Mouse (Mus musculus) cerebellum, adult 2 months (tissue): Measurements from ENCODE around the gene Inmt.

Experiments
- CTCF ChIP-seq: fragments of 200-500 bp; IDR thresholded peaks from 2 replicates; pipeline ENCODE4 v1.5.1; 2011; ENCODE audit warnings: low read depth, mild to moderate bottlenecking, control low read depth, low read length, moderate library complexity, borderline replicate concordance; ENCODE audit not compliant: insufficient read depth
- POLR2A ChIP-seq: fragments of 200-500 bp; IDR thresholded peaks from 2 replicates; pipeline ENCODE4 v1.6.1; 2011; ENCODE audit warnings: low read length, control low read depth, borderline replicate concordance; ENCODE audit not compliant: insufficient read depth

GRCm38 (mm10) chr6:55173941-55174349, 898 bp downstream of the Inmt start:
- no peak for TF ChIP-seq CTCF
- TF ChIP-seq POLR2A = no peak
